Mouse (Mus musculus): Measurements from ENCODE around the gene Gipc3. TPM values are rescaled to one million over a fixed set of nuclear protein-coding genes. Genes with fewer than 3 reads are reported as not detected.

The Gipc3 gene
- polyA plus RNA-seq, 1 experiment from 2014 or later = 0.07 TPM

GRCm38 (mm10) chr10:81303761-81304160 is 39.3 kb downstream of the Gipc3 start:
- H3K4me3 ChIP-seq = no peak overlapping the region
- H3K27me3 ChIP-seq = no peaks in the 10 kb centered on the region
- no peak overlapping the region for H3K4me2 ChIP-seq
- H3K9ac ChIP-seq = no peak overlapping the region
- peaks cover 50% of the 10 kb centered on the region for H3K4me1 ChIP-seq
- no peaks in the 10 kb centered on the region for H3K9me3 ChIP-seq
- no peak for ATAC-seq (ENCODE audit: borderline replicate concordance, extremely low read depth, low FRiP score, low TSS enrichment)
- no peak overlapping the region for H3K27ac ChIP-seq
- H3K36me3 ChIP-seq = peaks cover 31% of the 10 kb centered on the region
- WGBS = 56% methylated on average over 7 of the region's 7 CpGs

- H3K4me2 ChIP-seq = 0 out of 2 replicates have a peak overlapping the region, but pooled peaks have one; percentile 15
- H3K4me3 ChIP-seq = no peak overlapping the region
- peaks cover 55% of the 10 kb centered on the region for H3K4me1 ChIP-seq
- peak overlapping the region; percentile 63; the same call in 1 of the 2 replicates for H3K27ac ChIP-seq
- H3K9ac ChIP-seq = peak overlapping the region; percentile 11; the same call in 1 of the 2 replicates
- no peaks in the 10 kb centered on the region for H3K9me3 ChIP-seq
- no peaks in the 10 kb centered on the region for H3K27me3 ChIP-seq
- 55% methylated on average over 10 of the region's 10 CpGs for WGBS
- H3K36me3 ChIP-seq = peaks cover 26% of the 10 kb centered on the region
- ATAC-seq (ENCODE audit: borderline replicate concordance, extremely low read depth, low FRiP score, low TSS enrichment) = no peak
Observed at GRCm38 (mm10) chr10:81303258-81303657, 39.8 kb downstream of the Gipc3 start.

GRCm38 (mm10) chr10:81302781-81303218 is 40.3 kb downstream of the Gipc3 start:
- Histone ChIP-seq H3K4me1 (peaks cover 60% of the 10 kb centered on the region), H3K9ac (peak overlapping the region; percentile 11; the same call in 1 of the 2 replicates), H3K4me3 (no peak overlapping the region), H3K4me2 (peak overlapping the region; percentile 15; the same call in 1 of the 2 replicates), H3K36me3 (peaks cover 22% of the 10 kb centered on the region), H3K9me3 (no peaks in the 10 kb centered on the region), H3K27ac (peak overlapping the region; percentile 63), H3K27me3 (no peaks in the 10 kb centered on the region)
- no peak for ATAC-seq (ENCODE audit: borderline replicate concordance, extremely low read depth, low FRiP score, low TSS enrichment)
- WGBS = 46% methylated on average over 14 of the region's 14 CpGs

GRCm38 (mm10) chr10:81302288-81302687 is 40.8 kb downstream of the Gipc3 start:
- Histone ChIP-seq H3K4me3 (no peak overlapping the region), H3K9ac (peak overlapping the region; percentile 22; the same call in 1 of the 2 replicates), H3K4me2 (peak overlapping the region; percentile 15; the same call in 1 of the 2 replicates), H3K27ac (peak overlapping the region; percentile 63), H3K4me1 (peaks cover 65% of the 10 kb centered on the region), H3K27me3 (no peaks in the 10 kb centered on the region), H3K9me3 (no peaks in the 10 kb centered on the region), H3K36me3 (peaks cover 16% of the 10 kb centered on the region)
- WGBS = 62% methylated on average over 4 of the region's 4 CpGs
- no peak for ATAC-seq (ENCODE audit: borderline replicate concordance, extremely low read depth, low FRiP score, low TSS enrichment)

- Histone ChIP-seq H3K4me3 (no peak overlapping the region), H3K4me1 (peaks cover 67% of the 10 kb centered on the region), H3K4me2 (no peak overlapping the region), H3K27me3 (no peaks in the 10 kb centered on the region), H3K27ac (no peak overlapping the region), H3K36me3 (peaks cover 7% of the 10 kb centered on the region; the same call in 1 of the 2 replicates), H3K9me3 (no peaks in the 10 kb centered on the region), H3K9ac (no peak overlapping the region)
- ATAC-seq (ENCODE audit: borderline replicate concordance, extremely low read depth, low FRiP score, low TSS enrichment) = no peak
- WGBS = 74% methylated on average over 9 of the region's 9 CpGs
Observed at GRCm38 (mm10) chr10:81301321-81301720, 41.7 kb downstream of the Gipc3 start.

- 77% methylated on average over 9 of the region's 9 CpGs for WGBS
- no peak overlapping the region; the same call in 1 of the 2 replicates for H3K27ac ChIP-seq
- no peak overlapping the region for H3K4me3 ChIP-seq
- no peak overlapping the region for H3K4me2 ChIP-seq
- H3K9ac ChIP-seq = no peak overlapping the region
- H3K9me3 ChIP-seq = no peaks in the 10 kb centered on the region
- no peak for ATAC-seq (ENCODE audit: borderline replicate concordance, extremely low read depth, low FRiP score, low TSS enrichment)
- no peaks in the 10 kb centered on the region; the same call in 1 of the 2 replicates for H3K36me3 ChIP-seq
- no peaks in the 10 kb centered on the region for H3K27me3 ChIP-seq
- peaks cover 67% of the 10 kb centered on the region for H3K4me1 ChIP-seq
Observed at GRCm38 (mm10) chr10:81300352-81300907, 42.6 kb downstream of the Gipc3 start.

GRCm38 (mm10) chr10:81299585-81300351 is 43.3 kb downstream of the Gipc3 start:
- ATAC-seq (ENCODE audit: borderline replicate concordance, extremely low read depth, low FRiP score, low TSS enrichment) = no peak
- Histone ChIP-seq H3K4me2 (no peak overlapping the region), H3K4me3 (no peak overlapping the region), H3K36me3 (no peaks in the 10 kb centered on the region; the same call in 1 of the 2 replicates), H3K27ac (no peak overlapping the region), H3K4me1 (peaks cover 69% of the 10 kb centered on the region), H3K27me3 (no peaks in the 10 kb centered on the region), H3K9ac (no peak overlapping the region), H3K9me3 (no peaks in the 10 kb centered on the region)
- 83% methylated on average over 14 of the region's 14 CpGs for WGBS

- H3K9ac ChIP-seq = no peak overlapping the region
Observed at GRCm38 (mm10) chr10:81298369-81299100, 44.5 kb downstream of the Gipc3 start.

GRCm38 (mm10) chr10:81297845-81298244 is 45.2 kb downstream of the Gipc3 start:
- H3K4me2 ChIP-seq = peak overlapping the region; percentile 3; the same call in 1 of the 2 replicates
- whole genome bisulfite sequencing = 43% methylated on average over 10 of the region's 10 CpGs
- H3K9ac ChIP-seq = no peak overlapping the region
- H3K27ac ChIP-seq = peak overlapping the region; percentile 72
- H3K4me1 ChIP-seq = peaks cover 68% of the 10 kb centered on the region
- no peaks in the 10 kb centered on the region for H3K36me3 ChIP-seq
- H3K9me3 ChIP-seq = no peaks in the 10 kb centered on the region
- no peaks in the 10 kb centered on the region for H3K27me3 ChIP-seq
- H3K4me3 ChIP-seq = no peak overlapping the region
- ATAC-seq (ENCODE audit: borderline replicate concordance, extremely low read depth, low FRiP score, low TSS enrichment) = peak; percentile 28; the same call in 1 of the 2 replicates

More at GRCm38 (mm10) chr10:81298369-81299100, 44.5 kb downstream of the Gipc3 start:
- Histone ChIP-seq H3K27me3 (no peaks in the 10 kb centered on the region), H3K9me3 (no peaks in the 10 kb centered on the region), H3K4me1 (peaks cover 74% of the 10 kb centered on the region), H3K4me3 (no peak overlapping the region), H3K4me2 (peak overlapping the region; percentile 3; the same call in 1 of the 2 replicates), H3K27ac (peak overlapping the region; percentile 72), H3K36me3 (no peaks in the 10 kb centered on the region)
- ATAC-seq (ENCODE audit: borderline replicate concordance, extremely low read depth, low FRiP score, low TSS enrichment) = no peak
- WGBS = 87% methylated on average over 17 of the region's 17 CpGs

- peaks cover 62% of the 10 kb centered on the region for H3K4me1 ChIP-seq
- no peaks in the 10 kb centered on the region for H3K27me3 ChIP-seq
- no peak overlapping the region for H3K4me3 ChIP-seq
- H3K9me3 ChIP-seq = no peaks in the 10 kb centered on the region
- no peak for ATAC-seq (ENCODE audit: borderline replicate concordance, extremely low read depth, low FRiP score, low TSS enrichment)
- no peak overlapping the region for H3K9ac ChIP-seq
- no peak overlapping the region for H3K4me2 ChIP-seq
- H3K36me3 ChIP-seq = no peaks in the 10 kb centered on the region
- H3K27ac ChIP-seq = peak overlapping the region; percentile 72
- WGBS = 74% methylated on average over 6 of the region's 6 CpGs
Observed at GRCm38 (mm10) chr10:81297246-81297645, 45.8 kb downstream of the Gipc3 start.

- Histone ChIP-seq H3K9ac (no peak overlapping the region), H3K9me3 (no peaks in the 10 kb centered on the region), H3K4me2 (no peak overlapping the region), H3K4me3 (no peak overlapping the region), H3K4me1 (peaks cover 56% of the 10 kb centered on the region), H3K27ac (no peak overlapping the region), H3K36me3 (no peaks in the 10 kb centered on the region), H3K27me3 (peaks cover 10% of the 10 kb centered on the region; the same call in 1 of the 2 replicates)
- 89% methylated on average over 6 of the region's 6 CpGs for WGBS
- ATAC-seq (ENCODE audit: borderline replicate concordance, extremely low read depth, low FRiP score, low TSS enrichment) = no peak
Observed at GRCm38 (mm10) chr10:81295185-81295584, 47.9 kb downstream of the Gipc3 start.
